ENCODE assay signal across 27 mouse cellular contexts in genomic region chr19:42609716-42610115, GRCm38 (mm10). TPM values are rescaled to one million over a fixed set of nuclear protein-coding genes. Genes with fewer than 3 reads are reported as not detected.
"Had no signal": no experiment of that assay in that cellular context is flagged by ENCODE, and none has a peak within 500 bp of the region (broad histone marks: within the 10 kb centered on the region; RNA-seq: fewer than 3 reads in every experiment).

No protein-coding gene starts in this region.

- H3K9ac ChIP-seq: embryonic facial prominence, embryonic 12.5 days; embryonic facial prominence, embryonic 13.5 days; embryonic facial prominence, embryonic 15.5 days; forebrain, embryonic 12.5 days; forebrain, embryonic 13.5 days; forebrain, postnatal 0 days had no signal

- H3K4me3 ChIP-seq: embryonic facial prominence, embryonic 10.5 days; embryonic facial prominence, embryonic 12.5 days; embryonic facial prominence, embryonic 13.5 days; embryonic facial prominence, embryonic 15.5 days; erythroblast, embryonic 14.5 days; forebrain, embryonic 10.5 days; forebrain, embryonic 12.5 days; forebrain, embryonic 13.5 days; gastrocnemius, adult 2 months; heart, adult 2 months had no signal

- DNase-seq: cerebellum, adult 2 months; cerebellum, adult 8-10 months; cerebellum, adult 9-10 months; cerebellum, adult 9-11 months; cerebellum, postnatal 10 days; cerebellum, postnatal 14 days; cerebellum, postnatal 25 days; cerebellum, postnatal 36 days; embryo, embryonic 11 days; forebrain, postnatal 0 days; gastrocnemius, adult 2 months; gastrocnemius, postnatal 10 days; gastrocnemius, postnatal 14 days; gastrocnemius, postnatal 25 days; gastrocnemius, postnatal 36 days; heart, adult 18-20 months; heart, adult 2 months had no signal

- H3K36me3 ChIP-seq: embryonic facial prominence, embryonic 10.5 days; embryonic facial prominence, embryonic 12.5 days; embryonic facial prominence, embryonic 13.5 days; embryonic facial prominence, embryonic 15.5 days; forebrain, embryonic 10.5 days; forebrain, embryonic 12.5 days had no signal

- H3K9me3 ChIP-seq: embryonic facial prominence, embryonic 10.5 days; embryonic facial prominence, embryonic 12.5 days; embryonic facial prominence, embryonic 13.5 days; embryonic facial prominence, embryonic 15.5 days; forebrain, embryonic 10.5 days; forebrain, embryonic 12.5 days; forebrain, embryonic 13.5 days had no signal

- H3K27ac ChIP-seq: embryonic facial prominence, embryonic 10.5 days; embryonic facial prominence, embryonic 12.5 days; embryonic facial prominence, embryonic 13.5 days; embryonic facial prominence, embryonic 15.5 days; forebrain, embryonic 10.5 days; forebrain, embryonic 12.5 days; forebrain, embryonic 13.5 days; gastrocnemius, adult 2 months; heart, adult 2 months had no signal

- ATAC-seq: forebrain, embryonic 13.5 days; forebrain, embryonic 14.5 days; forebrain, embryonic 16.5 days; forebrain, postnatal 0 days had no signal

- H3K4me2 ChIP-seq: embryonic facial prominence, embryonic 12.5 days; embryonic facial prominence, embryonic 13.5 days; embryonic facial prominence, embryonic 15.5 days; forebrain, embryonic 12.5 days; forebrain, embryonic 13.5 days had no signal

RNA-seq across cellular contexts. Expression of gene Loxl4, which starts 2.9 kb away (rescaled TPM):
- polyA plus RNA-seq: erythroblast, embryonic 14.5 days had no signal
